Mouse (Mus musculus) kidney, adult 8-10 months (tissue): ENCODE data around the gene Emc1.
"Not testable (repeated sequence)": the region's sequence is repeated elsewhere in the genome, so short reads cannot be mapped to it uniquely, and the experiment has no call there.

ENCODE experiments used
- DNase-seq, 2 experiments: peaks; one replicate each; pipeline ENCODE4 v3.0.0; 2022

The Emc1 gene

DNA sequence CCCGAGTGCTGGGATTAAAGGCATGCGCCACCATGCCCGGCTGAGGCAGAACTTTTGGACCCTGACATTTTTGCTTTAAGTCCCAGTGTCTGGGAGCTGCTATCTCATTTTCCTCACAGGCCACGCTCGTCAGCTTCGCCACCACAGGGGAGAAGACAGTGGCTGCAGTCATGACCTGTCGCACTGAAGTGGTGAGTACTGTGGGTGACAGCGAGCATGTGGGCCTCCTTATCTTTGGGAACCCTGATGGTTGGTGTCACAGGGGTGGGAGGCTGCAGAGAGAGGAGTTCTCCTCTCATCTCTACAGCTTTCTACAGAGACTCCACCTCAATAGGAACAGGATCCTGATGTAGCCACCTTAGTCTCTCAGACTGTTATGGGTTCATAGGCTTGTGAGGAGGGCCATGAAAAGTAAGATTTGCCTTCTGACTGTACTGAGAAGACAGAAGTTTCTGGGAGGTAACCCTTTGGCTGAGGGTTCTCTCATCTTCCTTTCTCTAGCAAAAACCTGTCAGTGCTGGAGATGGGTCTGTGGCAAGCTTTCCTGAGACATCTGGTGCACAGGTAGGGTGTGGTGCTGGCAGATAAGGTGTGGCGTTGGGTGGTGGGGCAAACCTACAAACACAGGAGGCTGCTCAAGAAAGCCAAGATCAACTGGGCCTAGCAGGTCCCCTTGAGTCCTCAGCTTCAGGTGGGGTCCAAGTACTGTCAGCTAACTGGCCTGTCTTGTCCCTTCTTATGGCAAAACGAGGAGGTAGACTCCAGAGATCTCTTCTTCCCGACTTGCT is 8.6 kb downstream of the Emc1 start:
- DNase-seq: no peak

DNA sequence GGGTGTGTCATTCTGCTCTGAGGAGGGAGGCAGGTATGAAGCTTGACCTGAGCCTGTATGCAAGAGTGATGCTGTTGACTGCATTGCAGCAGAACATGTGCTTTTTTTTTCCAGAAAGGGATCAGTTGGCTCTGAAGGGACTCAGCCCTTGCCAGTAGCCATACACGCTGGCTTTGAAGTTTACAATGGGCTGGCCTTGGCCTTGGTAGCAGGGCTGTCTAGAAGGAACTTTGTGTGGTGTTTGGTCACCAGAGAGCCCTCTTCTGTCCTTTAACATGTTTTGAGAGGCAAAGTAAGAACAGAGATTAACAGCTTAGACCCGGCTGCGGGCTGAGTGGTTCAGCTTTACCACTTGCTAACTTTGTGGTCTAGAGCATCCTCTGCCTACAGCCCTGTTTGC is 14.9 kb downstream of the Emc1 start:
- no peak for DNase-seq

DNA sequence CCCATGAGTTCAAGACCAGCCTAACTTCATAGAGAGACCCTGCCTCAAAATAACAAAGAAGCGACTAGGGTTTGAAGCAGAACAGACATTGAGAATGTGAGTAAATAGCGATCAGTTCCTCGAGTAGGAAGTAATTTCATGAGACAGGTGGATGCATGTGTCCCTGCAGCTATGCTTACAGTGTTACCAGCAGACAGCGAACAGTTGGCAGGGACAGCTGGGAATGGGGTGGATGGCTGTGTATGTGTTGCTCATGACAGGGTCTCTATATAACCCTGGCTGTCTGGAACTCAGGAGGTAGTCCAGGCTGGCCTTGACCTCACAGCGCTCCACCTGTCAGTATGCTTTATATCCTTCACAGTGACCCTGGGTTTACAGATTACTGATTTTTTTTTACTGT is 15.7 kb downstream of the Emc1 start:
- DNase-seq: no peak

DNA sequence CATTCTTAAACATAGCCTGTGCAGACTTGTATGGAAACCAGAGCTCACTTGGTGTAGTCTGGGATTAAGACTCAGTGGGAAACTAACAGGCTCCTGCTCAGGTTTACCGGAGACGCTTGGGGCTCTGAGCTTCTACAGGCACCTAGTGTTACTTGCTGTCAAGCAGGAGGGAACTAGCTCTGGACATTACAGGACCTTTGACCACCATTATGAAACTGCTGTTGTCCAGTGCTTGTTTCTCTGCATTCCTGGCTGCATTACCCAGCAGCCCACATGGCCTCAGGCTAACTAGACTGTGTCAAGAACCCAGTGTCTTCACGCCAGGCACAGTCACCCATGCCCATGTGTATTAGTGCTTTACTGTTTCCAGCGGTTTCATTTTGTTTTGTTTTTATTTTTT is 20.7 kb downstream of the Emc1 start:
- peak; percentile 46 to 64 for DNase-seq

DNA sequence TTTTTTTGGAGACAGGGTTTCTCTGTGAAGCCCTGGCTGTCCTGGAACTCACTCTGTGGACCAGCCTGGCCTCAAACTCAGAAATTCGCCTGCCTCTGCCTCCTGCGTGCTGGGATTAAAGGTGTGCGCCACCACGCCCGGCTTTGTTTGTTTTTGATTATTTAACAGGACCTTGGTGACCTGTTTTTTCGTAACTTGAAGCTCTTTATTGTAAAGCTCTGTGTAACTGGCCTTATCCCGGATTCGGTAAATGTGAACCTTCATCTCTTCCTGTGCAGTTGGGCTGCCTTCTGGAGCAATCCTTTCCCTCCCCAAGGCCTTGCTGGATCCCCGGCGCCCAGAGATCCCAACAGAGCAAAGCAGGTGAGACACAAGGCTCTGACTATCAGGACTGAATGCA is 21.1 kb downstream of the Emc1 start:
- DNase-seq: no peak

DNA sequence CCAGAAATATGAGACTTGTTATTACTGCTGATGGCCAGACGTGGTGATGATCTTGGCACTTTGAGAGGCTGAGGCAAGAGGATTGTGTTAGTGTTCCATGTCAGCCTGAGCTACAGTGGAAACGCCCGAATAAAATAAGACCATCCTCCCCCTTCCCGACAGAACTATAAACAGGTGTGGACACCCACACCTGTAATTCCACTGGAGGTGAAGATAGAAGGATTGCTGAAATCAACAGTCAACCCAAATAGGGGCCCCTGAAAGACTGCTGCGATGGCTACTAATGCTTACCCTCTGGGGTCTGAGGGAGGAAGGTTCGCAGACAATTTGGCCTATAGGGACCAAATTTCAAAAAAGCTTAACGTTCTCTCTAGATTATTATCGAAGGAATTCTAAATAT is 27.3 kb downstream of the Emc1 start:
- no peak for DNase-seq

DNA sequence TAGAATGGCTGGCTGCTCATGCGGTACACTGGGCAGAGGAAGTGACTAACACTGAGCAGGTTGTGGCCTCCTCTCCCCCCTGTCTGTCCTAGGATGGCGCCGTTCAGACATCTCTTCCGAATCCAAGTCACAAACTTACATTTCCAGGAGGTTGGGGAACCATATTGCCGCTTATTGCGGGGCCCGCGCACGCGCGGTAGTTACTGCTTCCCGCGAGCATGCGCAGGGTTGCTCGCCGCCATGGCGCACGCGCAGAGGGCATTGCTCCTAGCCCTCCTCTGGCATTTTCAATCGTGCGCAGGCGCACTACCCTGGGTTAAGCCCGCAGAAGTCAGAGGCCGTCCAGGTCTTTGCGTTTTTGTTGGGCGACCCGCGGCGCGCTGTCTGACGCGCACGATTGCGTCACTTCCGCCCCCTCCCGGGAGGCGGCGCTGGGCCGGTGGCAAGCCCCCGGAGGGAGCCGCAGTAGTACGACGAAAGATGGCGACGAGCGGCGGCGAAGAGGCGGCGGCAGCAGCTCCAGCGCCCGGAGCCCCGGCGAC is 27.9 kb downstream of the Emc1 start:
- DNase-seq: peak; percentile 99 to 100

DNA sequence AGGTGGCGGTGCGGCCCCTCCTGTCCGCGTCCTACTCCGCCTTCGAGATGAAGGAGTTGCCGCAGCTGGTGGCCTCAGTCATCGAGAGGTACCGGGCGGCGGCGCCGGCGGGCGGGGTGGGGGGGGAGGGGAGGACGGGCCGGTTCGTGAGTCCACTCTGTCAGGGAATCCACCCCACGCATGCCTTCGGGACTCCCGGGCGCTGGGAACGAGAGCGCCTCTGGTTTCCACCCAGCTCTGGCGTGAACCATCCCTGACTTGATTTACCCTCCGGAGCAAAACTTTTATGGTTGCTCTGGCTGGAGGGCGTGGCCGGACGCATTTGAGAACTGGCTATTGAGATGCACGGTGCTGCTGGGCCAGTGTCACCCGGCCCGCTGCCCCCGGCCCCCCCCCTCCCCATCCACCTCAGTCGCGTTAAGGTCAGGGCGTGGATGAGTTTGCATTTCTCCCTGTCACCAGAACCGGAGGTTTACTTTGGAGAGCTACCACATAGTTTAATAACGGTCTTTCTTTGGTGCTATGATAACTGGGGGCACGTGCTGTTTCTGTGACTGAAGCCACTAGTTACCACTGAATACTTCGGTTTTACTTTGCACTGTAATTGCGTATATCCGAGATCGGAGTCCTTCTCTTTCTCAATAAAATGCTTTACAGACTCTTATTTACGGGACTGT is 28.5 kb downstream of the Emc1 start:
- DNase-seq: peak in 1 of 2 experiments; percentile 21

DNA sequence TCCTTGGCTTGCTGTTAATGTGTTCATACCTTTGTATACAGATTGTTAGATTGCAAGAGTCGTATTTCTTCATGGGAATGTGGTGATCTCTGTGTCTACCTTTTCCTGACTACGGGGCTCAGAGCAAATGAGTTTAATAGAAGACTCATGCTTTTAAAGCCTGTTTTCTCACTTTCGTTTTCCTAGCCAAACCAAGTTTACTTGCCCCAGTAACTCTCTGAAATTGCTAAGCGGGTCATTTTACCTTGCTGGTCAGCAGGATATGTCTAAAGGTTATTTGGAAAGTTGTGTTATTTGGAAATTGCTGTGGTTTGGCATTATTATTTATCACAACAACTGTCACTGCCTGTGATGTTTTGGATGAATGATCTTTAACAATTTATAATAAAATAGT is 29.1 kb downstream of the Emc1 start:
- DNase-seq: no peak

DNA sequence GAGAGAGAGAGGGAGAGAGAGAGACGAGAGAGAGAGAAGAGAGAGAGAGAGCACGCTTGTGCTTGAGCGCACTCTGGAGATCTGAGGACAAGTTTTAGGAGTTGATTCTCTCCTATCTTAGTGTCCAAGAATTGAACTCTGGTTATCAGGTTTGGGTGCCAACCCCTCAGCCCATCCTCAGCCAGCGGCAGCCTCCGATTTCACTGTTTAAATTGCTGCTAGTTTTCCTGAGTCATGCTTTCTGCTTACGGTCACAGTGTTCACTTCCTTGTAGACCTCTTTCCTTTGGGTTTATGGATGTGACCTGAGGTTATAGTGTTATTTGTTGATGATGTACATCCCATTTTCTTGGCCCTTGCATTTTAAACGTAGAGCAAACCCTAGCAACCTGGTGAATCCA is 29.8 kb downstream of the Emc1 start:
- no peak for DNase-seq

DNA sequence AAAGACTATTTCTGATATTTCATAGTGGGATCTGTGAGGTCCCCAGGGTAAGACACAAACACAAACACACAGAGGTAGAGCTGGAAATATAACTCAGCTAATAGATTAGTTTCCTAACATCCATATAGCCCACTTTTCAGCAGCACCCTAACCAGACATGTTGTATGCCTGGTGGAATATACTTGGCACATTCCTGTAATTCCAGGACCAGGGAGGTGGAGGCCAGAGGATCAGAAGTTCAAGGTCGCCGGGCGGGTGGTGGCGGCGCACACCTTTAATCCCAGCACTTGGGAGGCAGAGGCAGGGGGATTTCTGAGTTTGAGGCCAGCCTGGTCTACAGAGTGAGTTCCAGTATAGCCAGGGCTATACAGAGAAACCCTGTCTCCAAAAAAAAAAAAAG is 33.5 kb downstream of the Emc1 start:
- DNase-seq: not testable (repeated sequence)

DNA sequence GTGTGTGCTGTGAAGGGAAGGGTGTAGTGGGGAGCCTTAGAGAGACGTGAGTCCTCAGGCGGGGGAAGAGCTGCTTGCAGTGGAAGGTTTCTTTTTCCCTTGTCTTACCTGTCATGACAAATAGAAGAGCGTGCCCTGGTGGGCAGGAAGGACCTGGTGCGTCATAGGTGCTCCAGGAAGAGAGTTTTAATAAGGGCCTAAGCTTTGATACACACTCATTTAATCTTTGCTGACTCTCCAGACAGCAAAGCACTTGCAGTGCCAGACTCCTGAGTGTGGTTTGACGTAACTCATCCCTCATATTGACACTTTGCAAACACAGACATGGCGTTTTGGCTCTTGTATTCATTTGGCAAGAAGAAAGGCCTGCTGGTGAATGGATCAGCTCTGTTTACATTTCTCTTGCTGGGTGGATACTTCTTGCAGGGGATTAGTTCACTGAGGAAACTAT is 34.5 kb downstream of the Emc1 start:
- DNase-seq: peak in 1 of 2 experiments; percentile 23

DNA sequence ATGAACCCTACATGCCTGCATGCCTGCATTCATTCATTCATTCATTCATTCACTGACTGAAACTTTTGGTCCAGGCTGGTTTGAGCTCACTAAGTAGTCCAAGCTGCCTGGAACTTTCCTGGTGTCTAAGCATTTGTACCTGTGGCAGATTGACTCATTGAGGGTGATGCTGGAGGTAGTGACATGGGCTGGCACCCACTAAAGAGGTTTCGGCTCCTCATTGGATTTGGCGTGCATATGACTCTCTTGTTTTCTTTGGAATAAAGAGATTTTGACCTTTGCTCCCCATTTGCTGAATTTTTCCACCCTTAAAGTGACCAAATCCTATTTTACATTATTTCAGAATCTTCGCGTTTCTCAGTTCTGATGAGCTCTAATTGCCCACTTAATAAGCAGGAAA is 37.2 kb downstream of the Emc1 start:
- peak in 1 of 2 experiments; percentile 16 for DNase-seq

DNA sequence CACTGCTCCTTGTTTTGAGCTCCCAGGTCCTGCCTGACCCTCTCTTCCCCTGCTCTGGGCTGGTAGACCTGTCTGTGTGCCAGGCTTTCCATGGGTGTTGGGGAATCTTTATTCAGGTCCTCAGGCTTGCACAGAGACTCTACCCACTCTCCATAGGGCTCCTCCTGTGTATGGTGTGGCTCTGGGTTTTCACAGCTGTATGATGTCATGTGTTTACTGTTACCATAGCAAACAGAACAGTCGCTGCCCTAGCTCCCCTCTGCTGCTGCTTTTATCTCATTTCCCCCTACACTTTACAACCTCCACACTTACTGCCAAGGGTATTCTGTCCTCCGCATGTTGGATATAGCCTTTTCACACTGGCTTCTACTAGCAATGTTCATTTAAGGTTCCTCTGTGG is 43.0 kb downstream of the Emc1 start:
- no peak for DNase-seq

DNA sequence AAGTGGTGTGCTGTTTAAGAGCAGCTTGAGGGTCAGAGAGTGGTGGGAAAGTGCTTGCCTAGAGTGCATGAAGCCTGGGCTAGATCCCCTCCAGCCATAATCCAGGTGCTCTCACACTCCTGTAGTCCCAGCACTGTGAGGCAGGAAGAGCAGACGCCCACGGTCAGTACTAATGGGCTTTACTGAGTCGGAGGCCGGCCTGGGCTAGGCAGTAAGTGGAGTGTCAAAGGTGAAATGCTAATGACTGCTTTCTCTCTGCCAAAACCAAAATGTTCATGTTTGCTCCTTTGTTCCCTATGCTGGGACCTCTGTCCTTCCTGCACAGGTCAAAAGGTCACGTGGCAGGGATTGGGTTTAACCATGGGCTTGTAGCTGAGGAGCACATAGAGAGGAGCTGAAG is 48.1 kb downstream of the Emc1 start:
- DNase-seq: no peak

DNA sequence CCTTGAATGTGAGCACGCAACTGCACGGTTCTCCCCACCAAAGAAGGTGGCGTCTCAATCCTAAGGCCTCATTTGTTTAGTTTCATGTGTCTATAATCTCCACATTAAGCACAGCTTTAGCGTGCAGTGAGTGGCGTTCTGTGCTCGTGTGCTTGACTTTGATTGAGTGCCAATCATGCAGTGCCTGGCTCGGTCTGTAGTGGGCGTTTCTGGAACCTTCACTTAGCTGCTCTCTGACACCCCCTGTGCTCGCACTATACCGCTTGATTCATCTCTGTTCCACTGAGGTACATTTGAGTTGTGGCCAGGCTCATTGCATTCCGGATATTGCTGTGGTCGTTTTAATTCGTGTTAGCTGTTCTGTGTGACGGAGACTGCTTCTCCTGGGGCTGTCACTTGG is 50.8 kb downstream of the Emc1 start:
- no peak for DNase-seq

DNA sequence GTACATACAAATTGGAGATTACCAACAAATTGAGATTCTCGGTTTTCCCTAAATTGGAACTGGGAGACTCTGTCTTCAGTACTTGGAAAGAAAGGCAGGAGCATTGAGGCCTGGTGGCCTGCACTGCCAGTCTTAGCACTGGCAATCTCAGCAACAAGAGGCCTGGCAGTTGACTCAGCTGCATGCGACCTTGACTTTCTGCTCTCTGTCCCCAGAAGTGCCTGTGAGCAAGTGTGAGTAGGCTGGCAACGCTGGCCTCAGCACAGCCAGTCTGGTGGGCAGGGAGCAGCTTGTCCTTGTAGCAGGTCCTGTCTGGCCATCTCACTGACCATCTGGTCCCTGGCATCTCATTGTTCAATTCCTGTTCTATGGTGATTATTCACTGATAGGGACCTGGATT is 59.0 kb downstream of the Emc1 start:
- no peak for DNase-seq

DNA sequence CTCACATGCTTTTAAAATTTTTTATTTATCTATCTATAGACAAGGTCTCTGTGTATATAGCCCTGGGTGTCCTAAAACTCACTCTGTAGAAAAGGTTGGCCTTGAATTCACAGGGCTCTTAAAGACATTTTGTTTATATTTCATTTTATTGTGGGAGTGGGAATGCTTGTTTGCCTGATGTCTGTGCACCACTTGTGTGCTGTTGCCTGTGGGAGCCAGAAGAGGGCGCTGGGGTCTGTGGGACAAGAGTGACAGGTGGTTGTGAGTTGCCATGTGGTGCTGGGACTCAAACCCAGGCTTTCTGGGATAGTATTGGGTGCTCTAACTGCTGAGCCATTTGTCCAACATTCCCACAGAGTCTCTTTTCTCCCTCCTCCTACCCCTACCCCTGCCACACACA is 65.5 kb downstream of the Emc1 start:
- DNase-seq: no peak

DNA sequence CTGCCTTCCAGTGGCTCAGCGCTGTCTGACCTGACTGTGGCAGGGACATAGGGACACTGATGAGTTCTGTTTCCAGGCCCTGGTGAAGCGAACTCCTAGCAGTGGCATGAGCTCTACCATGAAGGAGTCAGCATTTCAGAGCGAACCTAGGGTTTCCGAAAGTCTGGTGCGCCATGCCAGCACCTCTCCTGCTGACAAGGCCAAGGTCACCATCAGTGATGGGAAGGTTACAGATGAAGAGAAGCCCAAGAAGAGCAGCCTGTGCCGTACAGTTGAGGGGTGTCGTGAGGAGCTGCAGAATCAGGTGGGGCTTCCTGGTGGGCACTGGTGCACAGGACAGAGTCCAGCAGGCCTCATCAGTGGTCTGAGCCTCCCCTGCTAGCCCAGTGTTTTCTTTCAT is 69.2 kb downstream of the Emc1 start:
- no peak for DNase-seq

DNA sequence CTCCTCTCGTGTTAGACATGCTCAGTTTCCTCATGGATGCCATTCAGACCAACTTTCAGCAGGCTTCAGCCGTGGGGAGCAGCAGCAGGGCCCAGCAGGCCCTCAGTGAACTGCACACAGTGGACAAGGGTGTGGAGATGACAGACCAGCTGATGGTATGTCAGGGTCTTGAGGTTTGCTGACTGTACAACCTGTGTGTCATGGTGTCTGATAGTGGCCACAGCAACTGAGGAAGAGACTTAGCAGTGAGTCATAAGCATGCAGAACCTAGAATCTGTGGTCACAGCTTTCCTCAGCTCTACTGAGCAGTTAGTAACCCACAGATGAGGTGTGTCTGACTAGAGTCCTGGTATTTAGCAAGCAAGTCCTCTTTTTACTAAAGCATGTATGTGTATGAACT is 70.0 kb downstream of the Emc1 start:
- no peak for DNase-seq

DNA sequence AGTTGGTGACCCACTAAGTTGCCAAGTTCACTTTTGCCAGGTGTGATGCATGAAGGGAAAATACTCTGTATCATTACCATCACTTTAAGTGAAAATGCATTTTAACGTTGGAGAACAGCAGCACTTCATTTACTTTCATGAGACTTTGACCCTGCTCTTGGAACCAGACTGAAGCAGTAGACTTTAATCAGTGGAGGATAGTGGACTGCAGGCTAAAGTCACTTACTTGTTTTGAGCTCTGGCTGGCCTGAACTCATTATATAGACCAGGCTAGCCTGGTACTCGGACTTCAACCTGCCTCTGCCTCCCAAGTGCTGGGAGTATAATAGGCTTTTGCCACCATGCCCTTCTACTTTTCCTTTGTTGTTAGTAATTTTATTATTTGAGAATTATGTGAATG is 70.9 kb downstream of the Emc1 start:
- peak; percentile 11 to 57 for DNase-seq
